ENCODE assay signal across 14 mouse cellular contexts in the genomic region with DNA sequence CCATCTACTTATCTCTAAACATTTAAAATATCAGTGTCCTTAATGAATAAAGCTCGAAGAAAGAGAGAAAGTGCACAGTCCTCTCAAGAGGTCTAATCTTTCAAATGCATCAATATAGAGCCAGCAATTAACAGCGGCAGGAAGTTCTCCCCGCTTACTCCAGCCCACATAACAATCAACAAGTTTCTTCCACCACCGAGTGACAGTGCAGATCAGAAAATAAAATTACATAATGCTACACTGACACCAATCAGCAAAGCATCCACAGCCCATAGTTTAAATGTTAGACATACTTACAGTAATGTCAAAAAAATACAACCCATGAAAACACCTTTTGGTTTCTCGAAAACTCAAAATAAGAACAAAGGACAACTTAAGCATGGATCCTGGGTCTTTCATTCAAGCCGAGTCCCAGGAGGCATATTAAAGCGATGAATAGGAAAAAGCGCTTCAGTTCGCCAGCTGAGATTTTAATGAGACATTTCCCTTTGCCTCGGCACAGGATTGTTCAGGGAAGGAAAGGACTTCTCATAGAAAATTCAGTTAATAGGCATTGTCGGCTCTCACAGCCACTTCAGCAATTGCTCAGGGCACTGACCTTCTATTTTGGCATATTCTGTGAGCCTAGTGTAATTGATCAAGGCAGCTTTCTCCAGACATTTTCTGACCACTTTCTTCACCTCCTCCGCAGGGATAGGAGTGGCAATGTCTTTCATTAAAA.
DNase-seq lines count a peak whose midpoint lies in the region; ATAC-seq lines count a peak whose summit lies in the region.
"Had no signal": no experiment of that assay in that cellular context is flagged by ENCODE, and none has a peak within 500 bp of the region (broad histone marks: within the 10 kb centered on the region; RNA-seq: fewer than 3 reads in every experiment).

No protein-coding gene starts in this region.

- H3K27me3 ChIP-seq in forebrain, embryonic 16.5 days (replicated peaks; ENCODE audit: control insufficient read depth, insufficient read depth, low read length): peaks cover 4% of the 10 kb centered on the region
- no peaks in the 10 kb centered on the region for H3K27me3 ChIP-seq in limb, embryonic 13.5 days
- no peaks in the 10 kb centered on the region for H3K27me3 ChIP-seq in kidney, embryonic 15.5 days
- H3K27me3 ChIP-seq: embryonic facial prominence, embryonic 15.5 days had no signal

- H3K27ac ChIP-seq in forebrain, embryonic 16.5 days (ENCODE audit: low read length): no peak overlapping the region
- H3K27ac ChIP-seq in limb, embryonic 13.5 days: no peak overlapping the region
- H3K27ac ChIP-seq in kidney, embryonic 15.5 days: no peak overlapping the region
- H3K27ac ChIP-seq: embryonic facial prominence, embryonic 15.5 days; left cerebral cortex, adult 2 months had no signal

- H3K4me2 ChIP-seq in forebrain, embryonic 16.5 days (ENCODE audit: low read length): peak overlapping the region; percentile 43
- peak overlapping the region; percentile 46 for H3K4me2 ChIP-seq in limb, embryonic 13.5 days (replicated peaks)
- no peak overlapping the region for H3K4me2 ChIP-seq in kidney, embryonic 15.5 days
- H3K4me2 ChIP-seq: embryonic facial prominence, embryonic 15.5 days had no signal

- no peaks in the 10 kb centered on the region for H3K9me3 ChIP-seq in forebrain, embryonic 16.5 days (ENCODE audit: control insufficient read depth, low read length)
- H3K9me3 ChIP-seq in limb, embryonic 13.5 days: no peaks in the 10 kb centered on the region
- H3K9me3 ChIP-seq in kidney, embryonic 15.5 days (replicated peaks): no peaks in the 10 kb centered on the region
- H3K9me3 ChIP-seq: embryonic facial prominence, embryonic 15.5 days had no signal

- ATAC-seq in forebrain, embryonic 16.5 days: peak; percentile 72
- no peak for ATAC-seq in limb, embryonic 13.5 days (ENCODE audit: low FRiP score, low read depth)
- ATAC-seq in kidney, embryonic 15.5 days (replicated peaks; ENCODE audit: low FRiP score): no peak
- ATAC-seq: intestine, embryonic 16.5 days; liver, postnatal 0 days; Patski had no signal

- H3K4me3 ChIP-seq in forebrain, embryonic 16.5 days (replicated peaks; ENCODE audit: low read length): no peak overlapping the region
- H3K4me3 ChIP-seq in limb, embryonic 13.5 days: no peak overlapping the region
- no peak overlapping the region for H3K4me3 ChIP-seq in kidney, embryonic 15.5 days (replicated peaks)
- H3K4me3 ChIP-seq: embryonic facial prominence, embryonic 15.5 days; left cerebral cortex, adult 2 months had no signal

- no peaks in the 10 kb centered on the region for H3K36me3 ChIP-seq in forebrain, embryonic 16.5 days (ENCODE audit: control insufficient read depth, insufficient read depth)
- no peaks in the 10 kb centered on the region for H3K36me3 ChIP-seq in limb, embryonic 13.5 days
- no peaks in the 10 kb centered on the region for H3K36me3 ChIP-seq in kidney, embryonic 15.5 days
- H3K36me3 ChIP-seq: embryonic facial prominence, embryonic 15.5 days had no signal

- WGBS in forebrain, embryonic 16.5 days: 2% methylated on average over 12 of the region's 12 CpGs
- 15% methylated on average over 12 of the region's 12 CpGs for WGBS in limb, embryonic 13.5 days
- 39% methylated on average over 12 of the region's 12 CpGs for WGBS in kidney, embryonic 15.5 days

- H3K4me1 ChIP-seq in forebrain, embryonic 16.5 days (replicated peaks; ENCODE audit: control insufficient read depth, insufficient read depth, low read length): peaks cover 8% of the 10 kb centered on the region
- peaks cover 9% of the 10 kb centered on the region for H3K4me1 ChIP-seq in limb, embryonic 13.5 days
- H3K4me1 ChIP-seq in kidney, embryonic 15.5 days: no peaks in the 10 kb centered on the region
- H3K4me1 ChIP-seq: embryonic facial prominence, embryonic 15.5 days had no signal

- no peak overlapping the region for H3K9ac ChIP-seq in forebrain, embryonic 16.5 days (replicated peaks; ENCODE audit: low read depth, low read length)
- H3K9ac ChIP-seq in limb, embryonic 13.5 days: no peak overlapping the region
- no peak overlapping the region for H3K9ac ChIP-seq in kidney, embryonic 15.5 days
- H3K9ac ChIP-seq: embryonic facial prominence, embryonic 15.5 days; liver, postnatal 0 days had no signal

- peak; percentile 1 for DNase-seq in layer of hippocampus, adult 9-11 months
- DNase-seq in layer of hippocampus, postnatal 10 days (ENCODE audit: low spot score in 2 of 2): no peak
- DNase-seq in retina, embryonic 14.5 days (ENCODE audit: low spot score): peak; percentile 85
- DNase-seq in heart, adult 8-10 months (ENCODE audit: low spot score): no peak
- DNase-seq in spleen, postnatal 4 days (ENCODE audit: low spot score in 2 of 2): no peak
- DNase-seq: B cell, adult 2 months; liver, postnatal 0 days had no signal

Comparison
In these comparisons a context has a peak if more than half of its experiments do, and no peak if none do; other contexts are left out.
1. DNase-seq: peak in layer of hippocampus, adult 9-11 months (single experiment) and retina, embryonic 14.5 days (single experiment); none in layer of hippocampus, postnatal 10 days (0 of 2), heart, adult 8-10 months (single experiment) and spleen, postnatal 4 days (0 of 2).